8 mouse cellular contexts compared by ENCODE assay signal in genomic region chr1:86486703-86487294, GRCm38 (mm10). TPM values are rescaled to one million over a fixed set of nuclear protein-coding genes. Genes with fewer than 3 reads are reported as not detected.
DNase-seq lines count a peak whose midpoint lies in the region; ATAC-seq and TF ChIP-seq lines count a peak whose summit lies in the region.

No protein-coding gene starts in this region.

- no peak; the same call in 1 of the 2 replicates for ATAC-seq in embryonic facial prominence, embryonic 11.5 days (replicated peaks; ENCODE audit: insufficient number of reproducible peaks, low FRiP score, low TSS enrichment, low read depth)
- ATAC-seq in hindbrain, embryonic 16.5 days: no peak
- ATAC-seq in midbrain, postnatal 0 days (ENCODE audit: low FRiP score): no peak

- 7% methylated on average over 13 of the region's 13 CpGs for WGBS in embryonic facial prominence, embryonic 11.5 days
- 9% methylated on average over 13 of the region's 13 CpGs for WGBS in hindbrain, embryonic 16.5 days
- 9% methylated on average over 13 of the region's 13 CpGs for WGBS in midbrain, postnatal 0 days

- intact Hi-C loops in left cerebral cortex, adult 2 months (cut with DNase I): loop anchor here (1.0 kb wide), 2 partner anchors 39 to 44 kb away; no protein-coding TSS in a partner anchor
- intact Hi-C loops in left cerebral cortex, postnatal 14 days (cut with DNase I): loop anchor here (1.0 kb wide), 2 partner anchors 39 to 44 kb away; no protein-coding TSS in a partner anchor

- no peaks in the 10 kb centered on the region for H3K27me3 ChIP-seq in embryonic facial prominence, embryonic 11.5 days (ENCODE audit: control insufficient read depth, insufficient read depth, low read length)
- H3K27me3 ChIP-seq in hindbrain, embryonic 16.5 days (replicated peaks; ENCODE audit: control insufficient read depth, insufficient read depth, low read length): no peaks in the 10 kb centered on the region
- H3K27me3 ChIP-seq in midbrain, postnatal 0 days (ENCODE audit: insufficient read depth, low read length): no peaks in the 10 kb centered on the region

- peaks cover 5% of the 10 kb centered on the region; the same call in 1 of the 2 replicates for H3K4me1 ChIP-seq in embryonic facial prominence, embryonic 11.5 days (ENCODE audit: control insufficient read depth, insufficient read depth, low read length)
- peaks cover 9% of the 10 kb centered on the region for H3K4me1 ChIP-seq in hindbrain, embryonic 16.5 days (ENCODE audit: control insufficient read depth, insufficient read depth, low read depth, low read length)
- 0 out of 2 replicates have a peak, but pooled peaks cover under 1% of the 10 kb centered on the region for H3K4me1 ChIP-seq in midbrain, postnatal 0 days (ENCODE audit: insufficient read depth, low read length)

- H3K9me3 ChIP-seq in embryonic facial prominence, embryonic 11.5 days (replicated peaks; ENCODE audit: control insufficient read depth, low read length): no peaks in the 10 kb centered on the region
- no peaks in the 10 kb centered on the region for H3K9me3 ChIP-seq in hindbrain, embryonic 16.5 days (ENCODE audit: control insufficient read depth, low read length)
- no peaks in the 10 kb centered on the region for H3K9me3 ChIP-seq in midbrain, postnatal 0 days (ENCODE audit: low read length)

- no peak for DNase-seq in left cerebral cortex, adult 2 months (ENCODE audit: extremely low spot score in 1 of 2, low spot score in 2 of 2)
- DNase-seq in left cerebral cortex, postnatal 14 days (ENCODE audit: low spot score in 2 of 2): no peak
- DNase-seq in embryonic facial prominence, embryonic 11.5 days (ENCODE audit: low spot score): peak; percentile 25
- no peak for DNase-seq in midbrain, postnatal 0 days (ENCODE audit: low spot score)
- no peak for DNase-seq in embryo, embryonic 11 days
- no peak for DNase-seq in layer of hippocampus, postnatal 14 days (ENCODE audit: low spot score in 2 of 2)
- DNase-seq in cerebellum, adult 9-10 months: no peak

- H3K4me2 ChIP-seq in embryonic facial prominence, embryonic 11.5 days (ENCODE audit: low read depth, low read length): peak overlapping the region; percentile 48
- peak overlapping the region; percentile 60 for H3K4me2 ChIP-seq in hindbrain, embryonic 16.5 days (ENCODE audit: low read length)
- H3K4me2 ChIP-seq in midbrain, postnatal 0 days (ENCODE audit: low read depth, low read length, poor library complexity, severe bottlenecking): peak overlapping the region; percentile 87

- no peak for TF ChIP-seq CTCF in left cerebral cortex, adult 2 months (IDR thresholded peaks at IDR 0.05)
- no peak for TF ChIP-seq CTCF in midbrain, postnatal 0 days (IDR thresholded peaks at IDR 0.05)

- peak overlapping the region; percentile 89 for H3K9ac ChIP-seq in embryonic facial prominence, embryonic 11.5 days (replicated peaks; ENCODE audit: low read length)
- peak overlapping the region; percentile 70 for H3K9ac ChIP-seq in hindbrain, embryonic 16.5 days (ENCODE audit: low read depth, low read length)
- peak overlapping the region; percentile 76 for H3K9ac ChIP-seq in midbrain, postnatal 0 days (replicated peaks; ENCODE audit: low read length, poor library complexity, severe bottlenecking)

- peak overlapping the region; percentile 98 for H3K27ac ChIP-seq in left cerebral cortex, adult 2 months
- H3K27ac ChIP-seq in embryonic facial prominence, embryonic 11.5 days (replicated peaks; ENCODE audit: low read depth, low read length): peak overlapping the region; percentile 93
- peak overlapping the region; percentile 99 for H3K27ac ChIP-seq in hindbrain, embryonic 16.5 days (ENCODE audit: low read depth, low read length)
- peak overlapping the region; percentile 100 for H3K27ac ChIP-seq in midbrain, postnatal 0 days (ENCODE audit: low read depth, low read length)

- peak overlapping the region; percentile 71 for H3K4me3 ChIP-seq in left cerebral cortex, adult 2 months
- peak overlapping the region; percentile 45 for H3K4me3 ChIP-seq in embryonic facial prominence, embryonic 11.5 days (ENCODE audit: low read depth, low read length)
- H3K4me3 ChIP-seq in hindbrain, embryonic 16.5 days (ENCODE audit: low read length): peak overlapping the region; percentile 56
- peak overlapping the region; percentile 53 for H3K4me3 ChIP-seq in midbrain, postnatal 0 days (ENCODE audit: low read depth, low read length)

- no peaks in the 10 kb centered on the region for H3K36me3 ChIP-seq in embryonic facial prominence, embryonic 11.5 days (replicated peaks; ENCODE audit: control insufficient read depth, insufficient read depth, low read depth, low read length)
- no peaks in the 10 kb centered on the region for H3K36me3 ChIP-seq in hindbrain, embryonic 16.5 days (ENCODE audit: control insufficient read depth, insufficient read depth, low read length)
- H3K36me3 ChIP-seq in midbrain, postnatal 0 days (ENCODE audit: insufficient read depth, low read length): no peaks in the 10 kb centered on the region

RNA-seq across cellular contexts. Expression of gene Ptma, which starts 39.7 kb away (rescaled TPM):
- 100 to 1,000 TPM; 353 to 363 TPM for total RNA-seq in left cerebral cortex, adult 2 months (2021)
- total RNA-seq in left cerebral cortex, postnatal 14 days (2021): 100 to 1,000 TPM; 336 to 423 TPM
- polyA plus RNA-seq in embryonic facial prominence, embryonic 11.5 days (2014; fragmentation: Nextera tagmentation; extraction: Ambion mirVana): 4,004 and 4,291 TPM in 2 replicates
- polyA plus RNA-seq in hindbrain, embryonic 16.5 days (2015; fragmentation: Nextera tagmentation; extraction: Ambion mirVana): 1,165 and 1,204 TPM in 2 replicates
- total RNA-seq in midbrain, postnatal 0 days (2014; rRNA removed): 947 and 1,050 TPM in 2 replicates
- polyA plus RNA-seq in midbrain, postnatal 0 days (2015; fragmentation: Nextera tagmentation; extraction: Ambion mirVana): 1,199 and 1,354 TPM in 2 replicates
- total RNA-seq in layer of hippocampus, postnatal 14 days (2021): 100 to 1,000 TPM; 453 to 549 TPM
